Mouse (Mus musculus) neutrophil, adult 5-6 weeks (primary cell): ENCODE measurements at regions not wholly inside any gene's neighbourhood (a gene's known extent, or its start where the extent isn't known, plus 50 kb on each side); places are given as distances from the start of the nearest gene placed in this dataset.
A peak's percentile ranks its signal among the peaks of the same experiment; 100 is the strongest.
"Not testable (repeated sequence)": the region's sequence is repeated elsewhere in the genome, so short reads cannot be mapped to it uniquely, and the experiment has no call there.

Experiments
- ATAC-seq: fragments of 151-379, 151-347 bp; 2 replicates; pipeline ENCODE4 v1.8.0; 2017; ENCODE audit warnings: mild to moderate bottlenecking, moderate TSS enrichment; ENCODE audit not compliant: insufficient number of reproducible peaks, poor library complexity, low FRiP score, severe bottlenecking; ENCODE audit errors: extremely low read depth

- ATAC-seq: no peak
These were observed 55.5 kb downstream of the Zfp281 start for GRCm38 (mm10) chr1:136680173-136680572.

GRCm38 (mm10) chr1:136682311-136682710 lies 57.6 kb downstream of the Zfp281 start:
- ATAC-seq: not testable (repeated sequence)

GRCm38 (mm10) chr1:136683061-136683531 lies 58.4 kb downstream of the Zfp281 start:
- ATAC-seq: no peak

GRCm38 (mm10) chr1:136683561-136684131 lies 58.9 kb downstream of the Zfp281 start:
- ATAC-seq: peak; percentile 25; the same call in 1 of the 2 replicates

- no peak for ATAC-seq
These were observed 59.8 kb downstream of the Zfp281 start for GRCm38 (mm10) chr1:136684481-136684880.

- peak; percentile 71 for ATAC-seq
These were observed 60.7 kb downstream of the Zfp281 start for GRCm38 (mm10) chr1:136685191-136686060.

- ATAC-seq: no peak
These were observed 61.8 kb downstream of the Zfp281 start for GRCm38 (mm10) chr1:136686467-136686866.

- no peak for ATAC-seq
These were observed 65.4 kb downstream of the Zfp281 start for GRCm38 (mm10) chr1:136690068-136690467.

- no peak for ATAC-seq
These were observed 68.7 kb downstream of the Zfp281 start for GRCm38 (mm10) chr1:136693421-136693820.

- ATAC-seq: 0 out of 2 replicates have a peak, but pooled peaks have one; percentile 19
These were observed 70.3 kb downstream of the Zfp281 start for GRCm38 (mm10) chr1:136694983-136695382.

- ATAC-seq: no peak
These were observed 71.5 kb downstream of the Zfp281 start for GRCm38 (mm10) chr1:136696077-136696641.

- no peak for ATAC-seq
These were observed 73.9 kb downstream of the Zfp281 start for GRCm38 (mm10) chr1:136698454-136699152.

- ATAC-seq: no peak
These were observed 74.4 kb downstream of the Zfp281 start for GRCm38 (mm10) chr1:136699153-136699524.

- no peak for ATAC-seq
These were observed 74.9 kb downstream of the Zfp281 start for GRCm38 (mm10) chr1:136699571-136699970.

- ATAC-seq: no peak
These were observed 79.4 kb downstream of the Zfp281 start for GRCm38 (mm10) chr1:136704139-136704538.

- ATAC-seq: no peak
These were observed 81.8 kb downstream of the Zfp281 start for GRCm38 (mm10) chr1:136706509-136706908.

- ATAC-seq: no peak
These were observed 82.7 kb downstream of the Zfp281 start for GRCm38 (mm10) chr1:136707394-136707793.

- no peak for ATAC-seq
These were observed 83.2 kb downstream of the Zfp281 start for GRCm38 (mm10) chr1:136707866-136708265.

GRCm38 (mm10) chr1:136710196-136710595 lies 85.5 kb downstream of the Zfp281 start:
- ATAC-seq: no peak
